Mouse (Mus musculus) c-Kit-positive CD71-positive TER-119-positive erythroid progenitor cells, embryonic 14.5 days (primary cell): Measurements from ENCODE around the gene Mtrr.
"Not testable (repeated sequence)": the region's sequence is repeated elsewhere in the genome, so short reads cannot be mapped to it uniquely, and the experiment has no call there.

Experiments used
- DNase-seq: peaks from one replicate; pipeline ENCODE4 v3.0.0-alpha.2; 2013; ENCODE audit warnings: low spot score

The Mtrr gene

DNA sequence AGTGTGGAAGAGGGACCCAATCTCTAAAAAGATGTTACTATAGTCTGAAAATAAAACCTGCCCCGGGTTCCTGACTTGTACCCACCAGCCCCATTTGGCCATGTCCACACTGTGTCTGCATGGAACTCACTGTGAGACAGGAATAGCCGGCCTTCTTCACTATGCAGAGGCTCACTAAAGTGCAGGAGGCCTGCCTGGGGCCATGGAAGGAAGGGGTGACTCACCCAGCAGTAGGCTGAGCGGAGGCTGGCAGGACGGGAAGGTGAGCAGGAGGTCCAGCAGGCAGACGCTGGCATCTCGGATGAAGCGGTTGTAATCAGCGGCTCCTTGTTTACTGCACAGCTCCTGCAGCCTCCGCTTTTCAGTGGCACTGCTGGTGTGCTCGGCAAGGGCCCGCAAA is 13.4 kb downstream of the Mtrr start:
- DNase-seq: no peak

DNA sequence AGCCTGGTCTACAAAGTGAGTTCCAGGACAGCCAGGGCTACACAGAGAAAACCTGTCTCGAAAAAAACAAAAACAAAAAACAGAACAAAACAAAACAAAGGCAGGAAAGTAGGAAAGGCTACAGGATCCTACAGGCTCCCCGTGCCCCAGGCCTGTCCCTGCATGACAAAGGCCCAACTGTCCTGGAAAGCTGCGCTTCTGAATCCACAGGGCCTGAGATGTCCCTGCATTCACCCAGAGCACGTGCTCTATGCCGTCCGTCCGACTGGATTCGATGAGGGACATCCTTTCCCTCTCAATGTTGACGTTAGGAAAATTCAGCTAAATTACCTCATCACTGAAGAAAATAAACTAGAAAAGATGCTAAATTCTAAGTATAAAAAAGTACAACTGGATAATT is 13.8 kb downstream of the Mtrr start:
- no peak for DNase-seq

- DNase-seq: not testable (repeated sequence)
These were observed 28.6 kb downstream of the Mtrr start for GRCm38 (mm10) chr13:68553391-68553790.
